Mouse (Mus musculus): ENCODE results near the gene Rreb1.

GRCm38 (mm10) chr13:37880035-37880434 lies 101.8 kb downstream of the Rreb1 start:
- TF ChIP-seq CTCF (IDR thresholded peaks at IDR 0.05; ENCODE audit: low read depth) (no peak), EP300 (IDR thresholded peaks at IDR 0.05; ENCODE audit: low read depth) (no peak)

Measured in heart, postnatal 0 days (tissue).